Mouse (Mus musculus) embryo, embryonic 11.5 days (tissue): ENCODE results near the gene Slc25a44.
"Not testable (repeated sequence)": the region's sequence is repeated elsewhere in the genome, so short reads cannot be mapped to it uniquely, and the experiment has no call there.

Source experiments
- DNase-seq: peaks from one replicate; pipeline ENCODE4 v3.0.0-alpha.2; 2012; ENCODE audit warnings: low read depth, low spot score

Gene Slc25a44

DNA sequence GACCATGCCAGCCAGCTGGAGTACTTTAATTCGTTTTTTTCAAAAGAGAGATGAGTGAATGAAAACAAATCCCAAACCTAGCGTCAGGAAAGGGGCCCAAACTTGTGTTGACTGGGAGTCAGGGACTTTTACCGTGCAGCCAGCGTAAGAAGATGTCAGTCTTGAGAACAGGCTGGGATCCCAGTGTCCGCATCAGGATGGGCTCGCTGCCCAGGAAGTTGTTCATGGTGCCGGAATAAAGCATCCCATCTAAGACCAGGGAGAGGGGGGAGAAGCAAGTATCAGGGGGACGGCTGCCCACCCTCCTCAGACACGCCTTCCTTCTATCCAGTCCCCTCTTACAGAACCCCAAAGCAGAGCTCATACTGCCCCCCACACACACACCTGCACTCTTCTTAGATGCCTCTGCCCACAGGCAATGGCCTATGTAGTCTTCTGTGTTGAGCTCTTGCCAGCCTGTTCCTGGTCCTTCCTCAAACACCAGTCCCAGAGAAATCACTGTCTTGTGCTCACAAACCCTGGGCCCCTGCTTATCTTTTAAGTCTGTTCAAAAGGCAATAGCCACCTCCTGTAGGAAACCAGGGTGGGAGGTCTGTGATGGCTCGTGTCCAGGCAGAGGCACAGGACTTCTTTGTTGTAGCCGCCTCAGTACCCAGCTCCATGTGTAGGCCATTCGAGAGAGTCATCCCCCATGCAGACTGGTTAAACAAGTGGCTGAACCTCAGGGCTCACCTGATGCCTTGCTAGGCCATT is 25.6 kb upstream of the Slc25a44 start:
- DNase-seq = no peak

DNA sequence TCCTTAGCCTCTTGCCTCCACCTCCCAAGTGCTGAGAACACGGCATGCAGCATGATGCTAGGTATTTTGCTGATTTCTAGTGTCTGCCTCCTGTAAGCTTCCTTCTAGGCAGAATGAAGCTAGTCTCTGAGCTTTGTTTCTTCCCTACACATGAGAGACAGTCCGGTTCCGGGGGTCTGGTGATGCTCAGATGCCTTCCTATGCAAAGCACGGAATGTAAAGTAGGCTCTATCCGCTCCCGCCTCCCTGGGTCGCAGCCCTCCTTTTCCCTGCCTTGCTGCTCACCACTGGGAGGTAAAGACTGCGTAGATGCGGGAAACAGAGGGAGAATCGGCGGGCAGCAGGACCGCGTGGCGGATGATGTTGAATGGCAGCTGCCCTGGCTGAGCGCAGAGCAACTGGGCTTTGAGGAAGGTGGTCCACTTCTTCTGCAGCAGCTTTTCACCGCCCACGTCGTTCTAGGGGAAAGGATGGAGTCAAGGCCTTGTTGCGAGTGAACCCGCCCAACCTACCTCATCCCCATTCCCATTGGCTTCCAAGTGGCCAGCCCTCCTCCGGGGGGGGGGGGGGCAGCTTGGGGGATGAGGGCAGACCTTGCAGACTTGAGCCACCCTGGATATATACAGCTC is 24.6 kb upstream of the Slc25a44 start:
- peak; percentile 41 for DNase-seq

DNA sequence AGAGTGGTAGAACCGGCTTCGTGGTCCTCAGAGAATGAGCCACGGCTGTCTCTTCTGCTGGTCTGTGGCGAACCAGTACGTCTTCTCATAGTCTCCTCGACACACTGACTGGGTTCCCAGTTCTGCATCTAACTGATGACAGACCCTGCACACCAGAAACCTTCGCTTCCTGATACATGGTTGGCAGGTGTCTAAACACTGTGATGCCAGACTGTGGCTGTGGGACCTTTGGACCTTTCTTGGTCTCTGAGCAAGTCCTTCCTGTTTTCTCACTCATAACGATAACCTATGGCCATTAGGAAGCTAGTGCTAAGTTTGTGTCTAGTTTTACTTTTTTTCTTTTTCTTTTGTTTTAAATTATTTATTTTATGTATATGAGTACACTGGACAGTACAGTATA is 23.5 kb upstream of the Slc25a44 start:
- no peak for DNase-seq

DNA sequence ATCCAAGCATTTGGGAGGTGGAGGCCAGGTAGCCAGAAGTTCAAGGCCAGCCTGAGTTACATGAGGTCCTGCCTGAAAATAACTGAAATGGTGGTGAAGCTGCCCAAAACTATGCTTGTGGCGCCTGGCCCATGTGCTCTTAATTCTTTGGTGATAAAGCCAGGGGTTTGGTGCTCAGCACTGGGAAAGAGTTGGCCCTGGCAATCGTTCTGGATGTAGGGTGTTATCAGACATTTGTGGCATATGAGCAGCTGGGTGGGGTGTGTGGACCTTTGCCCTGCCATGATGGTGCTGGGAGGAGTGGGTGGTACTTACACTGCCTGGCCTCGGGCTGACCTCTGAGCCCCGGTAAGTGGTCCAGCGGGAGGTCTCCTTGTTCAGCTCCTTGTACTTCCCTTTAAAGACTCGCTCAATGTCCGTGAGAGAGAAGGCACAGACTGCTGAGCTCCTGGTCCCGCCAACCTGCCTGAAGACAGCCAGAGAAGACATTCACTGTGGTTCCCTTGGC is 22.8 kb upstream of the Slc25a44 start:
- DNase-seq = no peak

DNA sequence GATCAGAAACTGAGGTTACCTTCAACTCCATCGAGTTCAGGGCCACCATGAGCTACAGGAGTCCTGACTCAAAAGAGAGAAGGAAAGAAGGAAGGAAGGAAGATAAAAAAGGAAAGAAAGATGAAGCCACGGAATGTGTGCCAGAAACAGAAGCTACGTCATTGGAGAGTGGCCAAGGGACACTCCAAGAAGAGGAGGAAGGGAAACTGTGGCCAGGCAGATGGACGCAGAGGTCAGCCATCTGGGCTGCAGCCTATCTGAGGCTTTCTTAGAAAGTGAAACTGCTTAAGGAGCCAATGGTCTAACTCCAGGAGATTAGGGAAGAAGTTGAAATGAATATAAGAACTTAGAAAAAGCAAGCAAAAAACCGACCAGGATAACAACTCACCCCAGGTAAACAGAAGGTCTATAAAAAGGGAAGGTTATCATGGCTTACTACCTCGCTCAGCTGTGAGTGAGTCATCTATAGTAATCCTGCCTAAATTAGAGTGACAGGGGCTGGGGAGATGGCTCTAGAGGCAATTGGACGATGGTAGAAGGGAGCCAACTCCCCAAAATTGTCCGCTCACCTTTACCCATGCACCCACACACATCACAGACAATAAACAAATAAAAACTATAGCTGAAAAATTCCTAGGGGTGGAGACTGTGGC is 21.7 kb upstream of the Slc25a44 start:
- DNase-seq = no peak

DNA sequence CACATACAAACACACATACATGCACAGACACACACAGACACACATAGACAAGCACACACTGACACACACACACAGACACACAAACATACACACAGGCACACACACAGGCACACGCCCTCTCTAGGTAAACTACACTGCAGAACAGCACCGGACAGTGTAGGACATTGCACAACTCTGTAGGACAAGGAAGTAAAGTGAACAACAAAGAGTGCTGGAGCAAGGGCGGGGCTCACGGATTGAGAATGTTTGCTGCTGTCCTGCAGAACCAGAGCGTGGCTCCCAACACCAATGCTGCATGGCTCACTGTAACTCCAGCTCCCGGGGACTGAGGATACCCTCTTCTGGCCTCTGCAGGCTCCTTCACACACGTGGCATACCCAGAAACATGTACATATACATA is 17.9 kb upstream of the Slc25a44 start:
- DNase-seq = no peak

DNA sequence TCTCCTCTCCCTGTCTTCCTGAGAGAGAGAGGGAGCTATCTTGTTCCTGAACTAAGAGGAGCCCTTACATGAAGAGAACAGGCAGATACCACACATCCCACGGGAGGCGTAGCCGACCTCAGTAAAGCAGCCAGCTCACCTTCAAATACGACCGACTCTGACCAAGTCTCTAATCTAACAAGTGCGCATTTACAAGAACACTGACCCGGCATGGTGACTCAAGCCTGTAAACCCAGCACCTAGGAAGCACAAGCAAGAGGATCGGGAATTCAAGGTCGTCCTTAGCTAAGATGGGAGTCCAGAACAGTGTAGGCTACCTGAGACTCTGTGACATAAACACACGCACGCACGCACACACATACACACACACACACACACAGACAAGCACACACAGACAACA is 17.5 kb upstream of the Slc25a44 start:
- DNase-seq = no peak

DNA sequence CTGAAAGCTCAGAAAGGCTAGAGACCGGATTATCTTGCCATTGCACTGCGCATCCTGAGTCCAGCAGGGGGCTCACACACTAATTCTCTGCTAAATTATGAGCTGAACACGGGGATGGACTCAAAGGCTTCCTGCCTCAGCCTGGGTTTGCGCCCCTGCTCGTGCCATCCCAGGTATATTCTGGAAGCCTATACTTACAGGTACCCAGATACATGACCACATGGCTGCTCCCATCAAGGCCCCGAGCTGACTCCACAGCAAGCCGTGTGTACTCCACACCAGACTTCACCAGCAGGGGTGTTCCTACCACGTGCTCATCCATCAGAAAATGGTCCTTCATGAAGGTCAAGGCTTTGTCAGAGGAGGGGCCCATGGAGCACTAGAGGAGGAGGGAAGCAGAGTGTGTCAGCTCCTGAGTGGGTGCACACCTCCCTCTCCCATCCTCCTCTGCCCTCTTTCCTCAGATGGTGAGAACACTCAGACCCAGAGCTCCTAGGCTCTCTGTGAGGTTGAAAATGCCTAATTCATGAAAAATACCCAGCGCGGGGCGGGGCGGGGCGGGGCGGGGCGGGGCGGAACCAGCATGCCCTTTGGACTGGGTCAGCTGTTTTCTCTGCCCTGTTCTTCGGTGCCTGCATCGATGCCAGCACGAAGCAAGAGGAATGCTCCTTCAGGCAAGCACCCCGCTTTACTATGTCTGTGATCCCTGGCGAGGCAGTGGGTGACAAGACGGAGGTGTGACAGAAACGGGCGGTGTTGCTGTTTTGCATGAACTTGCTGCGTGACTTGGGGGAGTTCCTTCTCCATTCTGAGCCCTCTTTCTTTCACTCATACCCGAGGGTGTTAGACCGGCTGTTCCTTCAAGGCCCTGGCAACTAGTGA is 15.8 kb upstream of the Slc25a44 start:
- peak; percentile 27 for DNase-seq

DNA sequence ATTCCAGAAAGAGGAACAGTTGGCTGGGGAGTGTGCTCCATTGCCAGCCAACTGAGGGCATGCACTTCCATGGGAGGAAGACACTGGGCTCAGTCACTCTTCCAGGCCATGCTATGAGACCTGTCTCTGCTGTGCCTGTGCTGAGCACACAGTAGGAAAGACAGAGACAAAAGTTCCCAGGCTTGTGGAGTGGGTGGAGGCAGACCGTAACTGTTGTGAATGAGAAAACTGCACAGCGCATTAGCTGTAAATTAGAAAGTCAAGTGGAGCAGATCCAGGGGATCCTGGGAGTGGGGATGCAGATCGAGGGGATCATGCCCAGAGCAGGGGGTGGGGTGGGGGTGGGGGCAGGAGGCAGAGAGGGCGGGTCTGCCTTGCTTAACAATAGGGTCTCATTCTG is 14.6 kb upstream of the Slc25a44 start:
- no peak for DNase-seq

DNA sequence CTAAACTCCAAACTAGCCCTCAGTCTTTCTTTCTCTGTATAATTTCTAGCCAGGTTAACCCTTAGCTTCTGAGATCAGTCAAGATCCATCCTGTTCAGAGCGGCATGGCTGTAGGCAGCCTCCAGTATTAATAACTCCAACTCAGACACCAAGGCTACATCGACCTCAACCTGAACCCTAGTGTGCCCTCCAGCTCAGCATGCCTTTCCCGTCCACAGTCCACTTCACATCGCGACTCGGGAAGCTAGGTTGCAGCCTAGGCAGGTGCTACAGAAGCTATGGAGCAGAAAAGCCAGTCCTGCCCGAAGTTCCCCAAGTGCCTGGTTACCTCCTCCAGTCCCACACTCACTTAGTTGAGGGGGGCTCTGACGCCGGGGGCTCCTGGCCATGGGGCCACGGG is 12.5 kb upstream of the Slc25a44 start:
- no peak for DNase-seq

DNA sequence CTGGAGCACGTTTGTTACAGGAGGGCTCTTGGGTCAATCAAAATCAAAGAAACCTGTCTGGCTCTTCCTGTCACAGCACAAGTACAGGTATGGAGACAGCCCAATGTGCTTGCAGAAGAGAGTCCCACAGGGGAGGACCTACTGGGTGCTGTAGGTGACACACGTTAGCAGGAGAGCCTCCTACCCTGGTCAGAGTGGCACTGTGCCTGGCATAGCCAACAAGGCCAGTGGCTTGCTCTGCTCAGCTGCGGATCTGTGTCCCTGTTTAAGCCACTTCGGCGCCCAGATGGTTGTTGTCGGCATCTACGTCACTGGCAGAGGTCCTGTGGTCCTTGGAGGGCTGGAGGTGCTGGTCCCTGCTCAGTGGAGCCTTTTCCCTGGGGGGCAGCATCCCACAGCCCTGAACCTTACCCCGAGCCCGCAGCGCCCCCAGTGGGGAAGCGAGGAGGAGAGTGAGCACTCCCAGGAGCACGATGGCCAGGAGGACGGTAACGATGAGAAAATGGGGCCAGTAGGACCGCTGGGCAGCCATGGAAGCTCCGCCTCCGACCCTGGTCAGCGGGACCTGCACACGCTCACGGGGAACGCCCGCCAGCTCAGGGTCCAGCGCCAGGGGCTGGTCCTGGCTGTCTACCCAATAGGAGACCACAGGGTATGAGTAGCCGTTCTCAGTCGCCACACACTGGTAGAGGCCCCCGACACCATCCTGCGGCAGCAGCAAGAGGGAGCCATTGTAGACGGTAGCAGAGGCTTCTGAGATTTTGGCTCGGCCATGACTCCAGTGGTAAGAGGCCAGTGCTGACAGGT is 11.7 kb upstream of the Slc25a44 start:
- peak; percentile 49 for DNase-seq

DNA sequence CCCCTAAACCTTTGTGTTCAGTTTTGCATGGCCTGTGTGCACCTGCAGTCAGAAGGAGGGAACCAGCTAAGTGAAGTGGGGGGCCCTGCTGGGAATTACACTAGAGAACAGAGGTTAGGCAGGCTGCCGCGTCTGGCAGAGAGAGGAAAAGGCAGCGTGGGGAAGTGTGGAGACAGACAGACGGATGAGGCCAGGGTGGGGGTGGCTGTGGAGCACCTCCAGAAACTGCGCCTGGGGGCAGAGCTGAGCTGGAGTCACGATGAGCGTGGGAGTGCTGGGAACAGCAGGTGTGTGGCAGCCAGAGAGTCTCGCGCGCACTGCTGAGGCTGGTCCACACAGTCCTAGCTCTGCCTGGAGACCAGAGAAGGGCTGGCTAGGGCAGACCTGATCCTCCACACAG is 10.6 kb upstream of the Slc25a44 start:
- DNase-seq = no peak

DNA sequence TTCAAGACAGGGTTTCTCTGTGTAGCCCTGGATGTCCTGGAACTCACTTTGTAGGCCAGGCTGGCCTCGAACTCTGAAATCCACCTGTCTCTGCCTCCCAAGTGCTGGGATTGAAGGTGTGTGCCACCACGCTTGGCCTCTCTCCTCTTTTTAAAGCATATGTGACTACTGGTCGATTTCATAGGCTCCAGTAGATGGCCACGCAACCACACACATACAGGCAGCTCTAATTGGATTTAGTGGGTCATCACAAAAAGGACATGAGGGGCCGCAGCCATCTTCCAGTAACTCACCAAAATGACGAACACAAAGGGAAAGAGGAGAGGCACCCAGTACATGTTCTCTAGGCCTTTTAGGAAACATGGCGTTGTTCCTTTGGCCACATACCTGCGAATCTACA is 3.7 kb upstream of the Slc25a44 start:
- not testable (repeated sequence) for DNase-seq

DNA sequence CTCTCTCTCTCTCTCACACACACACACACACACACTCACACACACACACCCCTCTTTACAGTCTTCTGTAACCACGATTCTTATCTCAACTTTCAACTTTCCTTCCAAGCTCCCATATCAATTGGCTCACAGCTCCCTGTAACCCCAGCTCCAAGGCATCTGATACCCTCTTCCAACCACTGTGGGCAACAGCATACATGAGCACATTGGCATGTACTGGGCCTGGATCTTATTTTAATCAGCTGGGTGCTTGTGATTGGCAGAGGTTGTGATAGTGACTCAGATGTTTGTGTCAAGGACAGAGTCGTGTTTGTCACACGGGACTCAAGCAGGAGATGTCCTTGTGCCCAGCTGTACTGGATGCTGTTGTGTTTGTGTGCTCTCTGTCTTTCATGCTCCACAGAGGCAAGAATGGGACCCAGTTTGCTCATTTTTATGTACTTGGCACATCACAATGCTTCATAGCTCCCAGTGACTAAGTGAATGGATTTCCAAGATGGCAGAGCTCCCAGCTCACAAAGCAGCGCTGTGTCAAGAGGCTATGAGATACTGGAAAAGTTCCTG is 2.5 kb upstream of the Slc25a44 start:
- DNase-seq = no peak

DNA sequence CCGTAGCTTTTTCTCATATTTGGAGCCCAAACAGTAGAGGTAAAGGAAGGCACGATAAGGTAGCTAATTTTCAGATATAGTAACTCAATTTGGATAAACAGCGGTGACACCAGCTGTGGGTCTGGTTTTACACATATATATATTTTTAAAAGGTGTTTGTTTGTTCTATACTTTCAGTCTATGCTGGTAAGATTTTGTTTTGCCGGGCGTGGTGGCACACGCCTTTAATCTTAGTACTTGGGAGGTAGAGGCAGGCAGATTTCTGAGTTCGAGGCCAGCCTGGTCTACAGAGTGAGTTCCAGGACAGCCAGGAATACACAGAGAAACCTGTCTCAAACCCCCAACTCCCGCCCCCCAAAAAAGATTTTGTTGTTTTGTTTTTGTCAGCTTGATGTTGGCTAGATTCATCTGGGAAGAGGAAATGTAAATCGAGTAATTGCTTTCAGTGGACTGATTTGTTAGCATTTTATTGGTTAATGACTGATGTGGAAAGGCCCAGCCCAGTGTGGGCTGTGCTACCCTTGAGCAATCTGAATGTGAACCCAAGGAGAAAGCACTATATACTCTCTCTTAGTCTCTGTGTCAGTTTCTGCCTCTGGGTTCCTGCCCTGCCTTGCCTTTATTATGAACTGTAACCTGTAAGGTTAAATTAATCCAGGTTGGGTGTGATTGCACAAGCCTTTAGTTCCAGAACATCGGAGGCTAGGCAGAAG is 925 bp upstream of the Slc25a44 start:
- no peak for DNase-seq

DNA sequence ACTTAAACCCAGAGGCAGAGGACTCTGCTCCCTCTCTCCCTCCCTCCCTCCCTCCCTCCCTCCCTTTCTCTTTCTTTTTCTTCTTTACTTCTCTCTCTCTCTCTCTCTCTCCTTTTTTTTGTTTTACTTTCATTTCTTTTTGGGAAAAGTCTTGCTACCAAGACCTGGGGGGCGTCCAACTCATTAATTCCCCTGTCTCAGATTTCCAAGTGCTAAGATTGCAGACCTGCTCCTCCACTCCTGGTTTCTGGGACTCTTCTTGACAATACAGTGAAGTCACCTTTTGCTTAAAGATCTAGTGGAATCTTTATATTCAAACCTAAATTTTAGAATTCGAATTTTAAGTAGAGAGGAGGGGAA is 371 bp upstream of the Slc25a44 start:
- no peak for DNase-seq

DNA sequence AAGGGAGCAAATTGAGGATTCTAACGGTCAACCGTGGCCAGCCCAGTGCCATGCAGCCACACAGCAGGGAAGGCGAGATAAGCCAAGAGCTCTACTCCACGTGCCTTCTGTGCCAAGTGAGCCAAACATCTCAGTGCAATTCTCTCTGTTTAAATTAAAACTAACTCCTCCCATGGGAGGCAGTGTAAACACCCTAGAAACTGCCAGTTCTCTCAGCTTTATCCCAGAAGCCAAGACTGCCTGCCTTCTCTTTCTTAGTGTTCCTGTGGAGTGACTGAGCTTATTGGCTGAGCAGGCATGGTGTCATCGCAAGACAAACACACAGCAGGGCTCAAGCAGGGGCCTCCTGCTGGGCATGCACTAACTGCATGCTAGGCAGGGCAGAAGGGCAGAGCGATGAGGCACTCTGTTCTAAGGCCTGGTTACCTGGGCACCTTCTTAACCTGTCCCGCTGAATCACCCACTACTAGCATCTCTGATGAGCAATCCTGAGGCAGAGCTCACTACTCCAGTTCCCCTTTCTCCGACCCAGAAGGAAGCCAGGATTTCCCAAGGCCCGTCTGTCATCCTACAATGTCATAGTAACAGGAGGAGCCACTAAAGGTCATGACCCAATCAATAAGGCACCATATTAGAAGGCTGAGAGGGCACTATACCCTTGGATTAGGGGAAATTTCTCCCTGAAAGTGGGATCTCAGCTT is 2.8 kb downstream of the Slc25a44 start:
- no peak for DNase-seq

DNA sequence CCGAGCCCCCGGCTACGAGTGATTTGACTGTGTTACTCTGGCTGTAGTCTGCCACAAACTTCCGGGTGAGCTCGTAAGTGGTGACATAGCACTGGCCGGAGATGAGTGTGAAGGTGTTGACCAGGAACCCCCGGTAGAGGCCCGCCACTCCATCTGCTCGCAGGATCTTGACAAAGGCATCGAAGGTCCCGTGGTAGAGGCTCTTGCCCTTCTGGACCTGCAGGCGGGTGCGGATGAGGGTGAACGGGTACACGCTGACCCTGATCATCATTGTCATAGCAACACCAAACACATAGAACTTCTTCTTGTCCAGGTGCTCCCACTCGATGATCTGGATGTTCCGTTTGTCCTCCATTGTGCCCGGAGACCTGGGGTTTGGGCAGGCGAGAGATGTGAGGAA is 4.2 kb downstream of the Slc25a44 start:
- DNase-seq = no peak

DNA sequence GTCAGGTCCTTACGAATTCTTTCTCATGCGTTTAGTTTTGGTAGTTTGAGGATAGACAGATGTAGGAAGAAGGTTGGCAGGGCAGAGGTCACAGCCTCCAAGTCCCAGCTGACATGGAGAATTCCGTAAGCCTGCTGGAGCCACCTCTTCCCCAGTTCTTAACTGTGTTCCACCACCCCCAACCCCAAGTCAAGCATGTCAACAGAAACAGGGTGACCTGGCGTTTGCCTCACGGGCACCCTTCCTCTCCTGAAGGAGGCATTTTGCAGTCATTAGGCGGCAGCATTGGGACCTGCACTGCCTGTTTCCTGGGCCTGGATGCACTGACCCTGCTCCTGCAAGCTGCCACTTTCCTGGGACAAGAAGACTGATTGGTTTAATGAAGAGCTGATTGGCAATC is 6.9 kb downstream of the Slc25a44 start:
- no peak for DNase-seq

DNA sequence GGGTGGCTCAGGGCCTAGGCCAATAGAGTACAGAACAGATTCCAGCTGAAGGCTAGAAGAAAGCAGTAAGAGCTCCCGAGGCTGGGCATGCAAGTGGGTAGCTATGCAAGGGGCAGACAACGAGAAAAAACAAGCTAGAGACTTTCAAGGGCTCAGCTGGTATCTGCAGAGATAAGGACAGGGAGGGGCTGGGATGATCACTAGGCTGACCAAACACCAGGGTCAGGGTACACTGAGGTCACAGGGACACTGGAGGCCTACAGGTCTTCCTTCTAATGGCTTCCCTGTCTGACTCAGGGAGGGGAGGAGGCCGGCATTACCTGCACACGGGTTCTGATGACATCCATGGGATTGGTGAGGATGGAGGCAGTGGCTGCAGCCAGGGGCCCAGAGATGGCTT is 9.3 kb downstream of the Slc25a44 start:
- DNase-seq = no peak
